Mouse (Mus musculus): ENCODE data around the gene Secisbp2. TPM values are rescaled to one million over a fixed set of nuclear protein-coding genes. Genes with fewer than 3 reads are reported as not detected.

Secisbp2 gene
- total RNA-seq, 2 experiments from 2014 or later, result 8.7 to 11.4 TPM

- no peak for DNase-seq
Observed at GRCm38 (mm10) chr13:51732097-51732664, 80.7 kb downstream of the Secisbp2 start.

Other genes with a start within 250 kb of the Secisbp2 start
- 1 to 10 TPM; 4.1 to 4.9 TPM for gene S1pr3, start 243.1 kb upstream of the Secisbp2 start, total RNA-seq (2021)
- gene Shc3, start 82.3 kb upstream of the Secisbp2 start, total RNA-seq (2021), result 1 to 10 TPM in 1 of 2 experiments, under 1 TPM in 1; 0.90 to 1.2 TPM
- 1 to 10 TPM in 1 of 2 experiments, not detected in 1; 1.8 TPM for gene Cks2, start 6.5 kb upstream of the Secisbp2 start, total RNA-seq (2021)
- gene Sema4d, start 142.1 kb downstream of the Secisbp2 start, total RNA-seq (2021), result 100 to 1,000 TPM; 132 to 144 TPM
- gene Gadd45g, start 195.0 kb downstream of the Secisbp2 start, total RNA-seq (2021), result 10 to 100 TPM; 15.3 to 17.4 TPM

Measured in gastrocnemius, postnatal 25 days (tissue).